ENCODE assay signal across 35 mouse cellular contexts in genomic region chr16:12226937-12227336, GRCm38 (mm10).
"Had no signal": no experiment of that assay in that cellular context is flagged by ENCODE, and none has a peak within 500 bp of the region (broad histone marks: within the 10 kb centered on the region; RNA-seq: fewer than 3 reads in every experiment).

No protein-coding gene starts in this region.

- H3K4me1 ChIP-seq: heart, embryonic 10.5 days; heart, embryonic 12.5 days; heart, embryonic 13.5 days; heart, embryonic 15.5 days; hindbrain, embryonic 10.5 days; hindbrain, embryonic 12.5 days; hindbrain, embryonic 13.5 days; hindbrain, embryonic 15.5 days; intestine, embryonic 15.5 days; kidney, embryonic 15.5 days had no signal

- H3K27ac ChIP-seq: heart, embryonic 10.5 days; heart, embryonic 13.5 days; heart, embryonic 15.5 days; hindbrain, embryonic 10.5 days; hindbrain, embryonic 12.5 days; hindbrain, embryonic 13.5 days; hindbrain, embryonic 14.5 days; hindbrain, embryonic 15.5 days; hindbrain, postnatal 0 days; intestine, embryonic 15.5 days; kidney, embryonic 15.5 days; kidney, postnatal 0 days; layer of hippocampus, adult 2 months; left cerebral cortex, adult 2 months had no signal

- ATAC-seq: hindbrain, embryonic 16.5 days; hindbrain, postnatal 0 days; inflammation-experienced regulatory T-cells, adult 6 months; intestine, embryonic 15.5 days; intestine, embryonic 16.5 days; intestine, postnatal 0 days had no signal

- H3K4me3 ChIP-seq: heart, embryonic 10.5 days; heart, embryonic 12.5 days; heart, embryonic 13.5 days; heart, embryonic 15.5 days; hindbrain, embryonic 10.5 days; hindbrain, embryonic 12.5 days; hindbrain, embryonic 13.5 days; hindbrain, embryonic 15.5 days; intestine, embryonic 15.5 days; kidney, embryonic 15.5 days; layer of hippocampus, adult 2 months; left cerebral cortex, adult 2 months had no signal

- H3K36me3 ChIP-seq: heart, embryonic 10.5 days; heart, embryonic 12.5 days; heart, embryonic 13.5 days; heart, embryonic 15.5 days; hindbrain, embryonic 10.5 days; hindbrain, embryonic 12.5 days; hindbrain, embryonic 13.5 days; hindbrain, embryonic 15.5 days; intestine, embryonic 15.5 days; kidney, embryonic 15.5 days had no signal

- H3K9me3 ChIP-seq: heart, embryonic 10.5 days; heart, embryonic 12.5 days; heart, embryonic 13.5 days; heart, embryonic 15.5 days; hindbrain, embryonic 10.5 days; hindbrain, embryonic 12.5 days; hindbrain, embryonic 13.5 days; hindbrain, embryonic 15.5 days; intestine, embryonic 15.5 days; kidney, embryonic 15.5 days had no signal

- H3K9ac ChIP-seq: heart, embryonic 12.5 days; heart, embryonic 13.5 days; heart, embryonic 15.5 days; hindbrain, embryonic 12.5 days; hindbrain, embryonic 13.5 days; hindbrain, embryonic 14.5 days; hindbrain, embryonic 15.5 days; intestine, embryonic 15.5 days; kidney, embryonic 15.5 days had no signal

- H3K27me3 ChIP-seq: heart, embryonic 12.5 days; heart, embryonic 13.5 days; heart, embryonic 15.5 days; hindbrain, embryonic 12.5 days; hindbrain, embryonic 13.5 days; hindbrain, embryonic 15.5 days; intestine, embryonic 15.5 days; kidney, embryonic 15.5 days had no signal

- DNase-seq: heart, postnatal 10 days; heart, postnatal 14 days; heart, postnatal 36 days; heart, postnatal 4 days; kidney, adult 11 months; kidney, adult 18-20 months; kidney, adult 2 months; kidney, adult 8-10 months; kidney, adult 9 months; kidney, postnatal 10 days; kidney, postnatal 14 days; kidney, postnatal 25 days; kidney, postnatal 36 days; kidney, postnatal 4 days; layer of hippocampus, postnatal 36 days had no signal

- H3K4me2 ChIP-seq: heart, embryonic 11.5 days; heart, embryonic 12.5 days; heart, embryonic 13.5 days; heart, embryonic 15.5 days; hindbrain, embryonic 12.5 days; hindbrain, embryonic 13.5 days; hindbrain, embryonic 14.5 days; hindbrain, embryonic 15.5 days; intestine, embryonic 15.5 days; kidney, embryonic 15.5 days had no signal
